Mouse (Mus musculus) kidney, adult 11 months (tissue): ENCODE data around the gene Phf7.

Experiments
- DNase-seq: peaks from one replicate; pipeline ENCODE4 v3.0.0; 2022

Gene Phf7

DNA sequence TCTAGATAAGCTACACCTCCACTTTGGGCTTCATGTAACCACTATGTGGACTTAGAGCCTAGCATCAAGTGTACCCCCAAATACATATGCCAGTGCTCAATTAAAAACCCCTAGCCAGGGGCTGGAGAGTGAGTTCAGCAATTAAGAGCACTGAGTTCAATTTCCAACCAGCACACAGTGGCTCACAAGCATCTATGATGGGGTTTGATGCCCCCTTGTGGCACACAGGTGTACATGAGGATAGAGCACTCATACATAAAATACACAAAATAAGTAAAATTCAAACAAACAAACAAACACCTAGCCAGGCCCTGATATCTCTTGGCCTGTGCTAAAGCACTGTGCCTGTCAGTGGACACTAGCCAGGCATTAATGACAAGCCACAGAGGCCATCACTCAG lies 55.1 kb downstream of the Phf7 start:
- no peak for DNase-seq

DNA sequence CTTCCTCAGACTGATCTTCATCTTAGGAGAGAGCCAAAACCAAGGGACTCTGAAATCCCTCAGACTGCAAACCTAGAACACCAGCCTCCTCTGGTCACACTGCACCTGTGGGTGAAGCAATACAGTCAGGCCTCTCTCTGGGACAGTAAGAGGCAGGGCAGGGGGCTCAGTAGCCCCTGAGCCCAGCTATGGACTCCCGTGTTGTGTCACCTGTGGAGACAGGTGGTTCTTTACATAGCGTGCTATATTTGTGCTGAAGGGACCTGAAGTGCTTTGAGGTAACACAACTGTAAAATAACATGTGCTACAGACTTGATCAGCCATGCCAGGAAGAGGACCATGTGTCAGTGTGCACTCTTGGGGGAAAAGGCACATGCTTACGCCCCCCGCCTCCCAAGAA lies 55.6 kb downstream of the Phf7 start:
- no peak for DNase-seq

- DNase-seq: peak; percentile 73
Measured at GRCm38 (mm10) chr14:31194891-31195513, 56.1 kb downstream of the Phf7 start.

DNA sequence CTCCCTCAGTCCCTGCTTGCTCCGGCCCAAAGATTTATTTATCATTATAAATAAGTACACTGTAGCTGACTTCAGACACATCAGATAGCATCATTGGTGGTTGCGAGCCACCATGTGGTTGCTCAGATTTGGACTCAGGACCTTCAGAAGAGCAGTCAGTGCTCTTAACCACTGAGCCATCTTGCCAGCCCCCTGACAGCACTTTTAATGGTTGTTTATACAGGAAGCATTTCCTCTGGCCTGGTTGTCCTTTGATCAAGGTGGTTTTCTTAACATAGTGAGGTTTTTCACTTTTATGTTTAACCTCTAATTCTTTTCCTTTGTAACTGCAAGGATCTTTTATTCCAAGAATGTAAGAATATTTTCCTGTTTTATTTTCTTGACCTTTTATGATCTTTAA lies 56.7 kb downstream of the Phf7 start:
- no peak for DNase-seq

DNA sequence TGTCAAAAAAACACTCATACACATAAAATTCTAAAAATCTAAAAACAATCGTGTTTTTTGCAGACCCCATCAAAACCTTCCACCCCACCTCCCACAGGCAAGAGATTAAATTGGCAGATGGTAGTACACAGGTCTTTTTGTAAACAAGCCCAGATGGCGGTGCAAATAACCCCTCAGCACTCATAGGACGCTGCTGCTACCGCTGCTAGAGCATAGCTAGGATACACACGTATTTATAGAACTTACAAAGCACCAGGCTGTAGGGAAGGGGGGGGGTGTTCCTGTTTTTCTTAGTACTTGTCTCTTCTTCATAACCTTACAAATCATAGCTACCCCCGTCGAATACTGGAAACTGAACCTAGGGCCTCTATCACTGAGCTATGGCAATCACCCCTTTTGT lies 57.3 kb downstream of the Phf7 start:
- no peak for DNase-seq

DNA sequence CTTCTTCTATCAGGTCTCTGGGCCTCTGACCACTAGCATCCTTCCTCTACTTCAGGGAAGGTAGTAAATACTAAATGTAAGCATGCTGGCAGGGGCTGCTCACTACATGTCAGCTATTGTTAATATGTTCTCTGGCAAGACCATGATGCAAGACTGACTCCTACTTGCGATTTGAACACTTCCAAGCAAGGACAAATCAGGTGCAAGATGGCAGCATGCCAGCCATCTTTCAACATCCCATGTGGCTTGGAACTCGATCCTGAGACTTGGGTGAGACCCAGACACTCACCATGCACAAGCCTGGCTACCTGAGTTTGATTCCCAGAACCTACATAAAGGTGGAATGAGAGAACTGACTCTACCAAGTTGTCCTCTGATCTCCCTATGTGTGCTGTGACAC lies 59.2 kb downstream of the Phf7 start:
- no peak for DNase-seq

DNA sequence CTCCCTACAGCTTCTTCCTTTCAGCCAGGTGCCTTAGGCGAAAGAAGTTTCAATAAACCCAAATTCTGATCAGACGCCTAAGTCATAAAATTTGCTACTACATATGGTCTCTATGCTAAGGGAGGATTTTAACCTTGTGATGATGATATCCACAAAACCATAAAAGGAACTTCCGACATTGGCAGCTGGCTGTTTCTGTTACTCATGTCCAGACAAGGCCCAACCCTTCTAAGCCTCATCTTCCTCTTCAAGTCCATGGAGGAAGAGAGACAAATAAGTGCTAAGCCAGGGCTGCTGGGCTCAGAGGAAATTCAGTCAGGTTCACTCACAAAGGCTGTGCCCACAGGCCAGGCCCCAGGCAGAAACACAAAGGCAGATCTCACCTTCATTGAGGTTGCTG lies 61.8 kb downstream of the Phf7 start:
- DNase-seq: no peak

DNA sequence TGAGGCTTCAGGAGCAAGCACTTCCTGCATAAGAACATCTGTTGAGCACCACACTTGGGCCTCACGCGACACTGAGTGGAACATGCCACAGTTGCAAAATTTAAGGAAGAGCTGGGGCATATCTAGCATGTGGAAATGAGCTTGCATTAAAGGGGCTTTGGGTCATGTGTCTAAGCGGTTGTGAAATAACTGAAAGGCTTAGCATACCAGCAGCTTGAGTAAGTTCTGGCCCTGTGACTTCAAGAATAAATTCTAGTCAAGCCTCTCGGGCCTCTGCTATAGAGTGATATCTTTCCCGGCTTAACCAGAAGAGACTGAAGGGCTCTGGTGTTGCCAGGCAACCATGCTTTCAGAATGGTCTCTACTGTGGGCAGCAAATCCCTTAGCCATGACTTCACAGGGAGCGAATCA lies 62.3 kb downstream of the Phf7 start:
- DNase-seq: no peak
